Mouse (Mus musculus): Measurements from ENCODE around the gene Btbd9.

Gene Btbd9

DNA sequence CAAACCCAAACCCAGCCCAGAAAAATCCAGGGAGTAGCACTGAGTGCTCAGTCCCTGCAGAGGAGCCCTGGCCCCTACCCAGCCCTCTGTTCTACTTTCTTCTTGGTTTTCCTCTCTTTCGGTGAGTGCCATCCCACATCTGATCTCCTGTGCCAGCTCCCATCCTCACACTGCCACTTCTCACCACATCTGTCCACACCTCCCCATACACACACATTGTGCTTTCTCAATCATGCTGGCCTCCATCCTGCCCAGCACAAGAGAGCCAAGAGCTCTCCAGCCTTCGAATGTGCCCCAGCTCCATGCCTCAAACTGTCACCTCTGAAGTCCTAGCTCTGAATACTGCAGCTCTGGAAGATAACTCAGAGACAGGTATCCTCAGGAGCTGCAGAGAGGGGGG lies 271.5 kb downstream of the Btbd9 start:
- POLR2A ChIA-PET: interaction anchor here in 1 of 4 experiments (0.6 kb wide), 1 partner anchor 1296 kb away, joined by 4 read pairs; no protein-coding TSS in a partner anchor
- CTCF ChIA-PET: interaction anchor here in 1 of 4 experiments (0.6 to 0.7 kb wide), 3 partner anchors 109 to 1167 kb away, joined by 5 to 8 read pairs (median 6); no protein-coding TSS in a partner anchor

DNA sequence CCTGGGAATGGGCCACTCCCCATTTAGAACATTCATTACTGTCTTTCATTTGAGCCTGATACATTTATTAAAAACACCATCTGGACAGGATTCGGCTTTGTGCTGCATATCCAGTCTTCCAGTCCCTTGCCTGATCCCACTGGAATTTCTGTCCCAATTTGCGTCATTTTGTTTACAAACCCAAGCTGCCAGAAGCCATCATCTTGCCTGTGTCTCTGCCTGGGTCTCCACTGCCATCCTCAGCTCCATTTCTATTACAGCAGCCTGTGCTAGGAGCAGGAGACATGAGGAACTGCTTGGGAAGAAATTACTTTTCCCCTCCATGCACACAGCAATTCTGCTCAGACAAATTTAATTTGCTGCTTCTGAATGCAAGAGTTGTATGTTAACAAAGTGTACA lies 274.9 kb downstream of the Btbd9 start:
- ChIA-PET CTCF (no interaction called here), POLR2A (no interaction called here)

DNA sequence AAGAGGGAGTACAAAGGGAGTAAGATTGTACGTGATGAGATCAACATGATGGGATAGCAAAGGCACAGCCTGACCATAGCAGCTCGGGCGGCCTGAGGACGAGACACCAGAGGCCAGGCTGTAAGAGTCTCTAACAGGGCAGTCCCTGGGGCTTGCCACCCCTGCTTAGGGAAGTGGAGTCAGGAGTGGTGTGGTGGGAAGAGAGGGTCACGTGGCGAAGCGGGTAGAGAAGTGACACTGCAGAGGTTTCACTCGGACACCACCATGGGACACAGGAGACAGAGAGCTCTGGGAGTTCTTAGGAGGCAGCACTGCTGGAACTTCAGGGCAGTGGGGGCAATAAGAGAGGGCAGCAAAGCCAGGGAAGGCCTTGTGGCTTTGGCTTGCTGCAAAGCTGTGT lies 278.9 kb downstream of the Btbd9 start:
- CTCF ChIA-PET: interaction anchor here in 1 of 4 experiments (0.5 kb wide), 1 partner anchor 573 kb away, joined by 8 read pairs; no protein-coding TSS in a partner anchor

DNA sequence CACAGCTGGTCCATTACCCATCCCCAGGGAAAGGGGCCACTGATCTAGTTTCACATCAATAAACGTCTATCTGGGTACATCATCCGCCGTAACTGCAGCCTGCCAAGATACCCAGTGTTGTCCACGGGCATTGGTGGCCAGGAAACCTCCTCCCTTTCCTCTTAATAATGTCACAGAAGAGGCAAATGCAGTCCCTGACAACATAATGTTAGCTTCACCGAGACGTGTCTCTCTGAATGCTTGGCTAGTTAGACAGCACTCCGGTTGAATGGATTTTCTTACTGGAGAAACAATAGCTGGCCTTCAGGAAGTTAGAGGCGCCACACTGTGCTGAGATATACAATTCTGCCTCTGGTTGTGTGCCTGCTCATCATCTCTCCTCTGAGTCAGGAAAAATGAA lies 280.2 kb downstream of the Btbd9 start:
- ChIA-PET POLR2A (interaction anchor here in 1 of 4 experiments (1.4 to 1.7 kb wide), 3 partner anchors 9 to 80 kb away, joined by 3 to 6 read pairs (median 6); no protein-coding TSS in a partner anchor), CTCF (interaction anchor here in 1 of 4 experiments (0.6 kb wide), 1 partner anchor 188 kb away, joined by 5 read pairs; no protein-coding TSS in a partner anchor)

More for the DNA sequence above, 278.9 kb downstream of the Btbd9 start:
- POLR2A ChIA-PET: interaction anchor here in 2 of 4 experiments (0.5 to 0.8 kb wide), 2 partner anchors 36 to 186 kb away, joined by 3 read pairs; no protein-coding TSS in a partner anchor

DNA sequence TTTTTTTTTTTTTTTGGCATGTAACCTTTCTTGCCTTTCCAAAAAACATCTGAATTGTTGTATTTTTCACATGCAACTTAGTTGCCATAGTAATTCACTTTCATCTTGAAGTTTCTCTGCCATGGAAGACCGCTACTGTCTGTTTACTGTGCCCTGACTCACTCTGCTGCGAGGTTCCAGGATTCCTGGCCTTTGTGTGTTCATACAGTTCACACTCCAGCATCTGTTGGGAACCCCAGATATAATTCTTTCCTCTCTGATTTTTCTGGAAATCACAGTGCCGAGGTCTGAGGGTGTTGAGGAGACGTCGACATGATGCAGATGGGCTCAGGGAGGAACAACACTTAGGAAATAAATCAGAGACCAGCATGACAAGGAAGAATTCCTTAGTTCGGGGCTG lies 283.6 kb downstream of the Btbd9 start:
- POLR2A ChIA-PET: interaction anchor here in 1 of 4 experiments (0.7 kb wide), 2 partner anchors 11 to 587 kb away, joined by 3 to 5 read pairs; no protein-coding TSS in a partner anchor
- CTCF ChIA-PET: no interaction called here

DNA sequence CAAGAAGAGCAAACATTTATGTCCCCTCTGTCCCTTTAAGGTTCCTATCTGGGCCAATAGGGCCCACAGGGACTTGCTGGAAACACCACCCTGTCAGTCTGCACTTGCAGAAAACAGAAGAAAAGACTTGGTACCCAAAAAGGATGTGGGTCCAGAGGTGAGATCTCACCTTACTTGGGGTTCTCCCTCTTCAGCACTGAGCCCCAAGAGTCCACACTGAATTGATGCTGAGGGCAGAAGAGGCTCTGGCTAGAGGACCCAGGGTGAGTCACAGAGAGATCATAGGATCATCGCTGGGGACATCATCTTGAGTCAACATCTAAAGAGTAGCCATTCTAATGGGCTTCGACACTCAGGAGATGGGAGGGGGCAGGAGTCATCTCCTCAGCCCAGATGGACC lies 290.6 kb downstream of the Btbd9 start:
- CTCF ChIA-PET: interaction anchor here in 2 of 4 experiments (0.6 to 0.8 kb wide), 3 partner anchors 48 to 732 kb away, joined by 4 to 8 read pairs (median 4); no protein-coding TSS in a partner anchor
- POLR2A ChIA-PET: interaction anchor here in 2 of 4 experiments (0.6 to 1.7 kb wide), 3 partner anchors 11 to 974 kb away, joined by 3 to 7 read pairs (median 6); no protein-coding TSS in a partner anchor

DNA sequence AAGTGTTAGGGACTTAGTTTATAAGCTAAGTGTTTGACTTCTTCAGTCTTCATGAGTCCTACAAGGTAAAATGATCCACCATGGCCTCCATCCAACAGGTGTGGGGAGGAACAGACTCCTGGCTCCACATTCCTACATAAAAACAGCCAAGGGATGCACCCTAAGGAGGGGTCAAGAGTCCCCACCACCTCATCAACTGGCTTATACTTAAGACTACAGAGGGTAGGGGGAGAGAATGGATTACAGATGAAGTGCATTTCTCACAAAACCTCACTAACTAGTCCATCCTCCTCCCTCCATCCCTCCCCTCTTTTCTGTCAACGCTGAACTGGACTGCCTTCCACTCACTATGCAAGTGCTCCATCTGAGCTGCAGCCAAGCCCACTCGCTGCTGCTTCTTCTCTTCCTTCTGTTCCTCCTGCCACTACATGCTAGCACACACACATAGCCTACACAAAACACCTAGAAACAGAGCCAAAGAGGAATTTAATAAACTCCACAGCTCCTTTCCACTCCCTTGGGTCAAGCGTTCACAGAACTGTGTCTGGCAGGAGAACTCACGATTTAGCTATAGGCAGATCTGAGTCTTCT lies 292.7 kb downstream of the Btbd9 start:
- CTCF ChIA-PET: interaction anchor here in 3 of 4 experiments (0.6 to 0.9 kb wide), 3 partner anchors 299 to 776 kb away, joined by 3 to 9 read pairs (median 4); no protein-coding TSS in a partner anchor
- POLR2A ChIA-PET: interaction anchor here in 2 of 4 experiments (0.8 to 1.6 kb wide), 4 partner anchors 11 to 25 kb away, joined by 3 to 4 read pairs (median 3); no protein-coding TSS in a partner anchor

DNA sequence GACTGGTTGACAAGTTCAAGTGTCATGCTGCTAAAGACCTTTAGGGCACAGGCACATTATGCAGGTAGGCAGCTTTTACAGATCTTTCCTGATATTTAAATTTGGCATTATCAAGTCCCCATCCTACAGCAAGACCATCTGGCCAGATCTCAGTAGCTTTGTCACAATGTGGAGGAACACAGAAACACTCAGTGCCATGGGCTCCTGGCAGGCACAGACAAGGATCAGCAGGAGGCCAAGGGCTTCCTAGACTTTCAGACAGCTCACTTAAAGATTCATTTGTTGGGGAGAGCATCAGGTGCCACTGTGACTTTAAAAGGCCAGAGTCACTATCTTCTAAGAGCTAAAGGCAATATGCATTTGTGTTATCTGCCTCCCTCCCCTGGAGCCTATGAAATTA lies 293.3 kb downstream of the Btbd9 start:
- ChIA-PET CTCF (interaction anchor here in 1 of 4 experiments (0.6 kb wide), 1 partner anchor 361 kb away, joined by 9 read pairs; no protein-coding TSS in a partner anchor), POLR2A (interaction anchor here in 1 of 4 experiments (0.8 to 1.6 kb wide), 3 partner anchors 11 to 25 kb away, joined by 3 to 4 read pairs (median 3); no protein-coding TSS in a partner anchor)

DNA sequence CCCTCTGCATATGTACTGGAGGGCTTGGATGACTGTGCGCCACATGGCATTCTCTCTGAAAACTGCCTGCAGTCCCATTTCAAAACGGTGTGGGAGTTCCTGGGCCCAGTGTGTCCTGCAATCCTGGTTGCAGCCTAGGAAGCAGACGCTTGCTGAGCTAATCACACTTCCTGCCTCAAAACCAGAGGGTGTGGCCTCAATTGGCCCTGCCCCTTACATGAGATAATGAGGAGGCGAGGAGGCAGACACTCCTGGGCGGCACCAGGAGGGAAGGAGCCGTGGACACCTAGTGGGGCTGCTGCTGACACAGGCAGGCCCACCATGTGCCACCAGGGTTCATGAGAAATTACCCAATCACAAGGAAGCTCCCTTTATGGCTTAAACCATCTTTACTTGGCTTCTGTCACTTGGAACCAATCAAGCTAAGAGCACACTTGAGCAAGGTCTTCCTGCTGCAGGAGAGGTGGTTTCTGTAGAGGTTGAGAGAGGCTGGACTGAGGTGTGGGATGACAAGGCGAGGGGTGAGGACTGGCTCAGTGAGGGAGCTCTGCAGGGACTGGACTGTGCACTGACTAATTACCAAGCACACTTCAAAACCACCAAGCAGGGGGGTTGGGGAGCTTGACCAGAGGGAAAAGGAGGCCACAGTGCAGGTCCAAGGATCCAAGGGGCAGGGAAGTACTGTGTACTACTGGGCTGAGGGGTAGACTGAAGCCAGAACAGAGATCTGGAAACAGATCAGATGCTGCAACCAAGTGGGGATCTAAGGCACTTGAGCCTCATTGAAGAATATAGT lies 295.8 kb downstream of the Btbd9 start:
- CTCF ChIA-PET: interaction anchor here in 1 of 4 experiments (0.8 to 1.2 kb wide), 2 partner anchors 341 to 349 kb away, joined by 3 read pairs; no protein-coding TSS in a partner anchor
- POLR2A ChIA-PET: interaction anchor here (0.6 to 1.2 kb wide), 13 partner anchors 9 to 298 kb away, joined by 3 to 6 read pairs (median 3); no protein-coding TSS in a partner anchor

DNA sequence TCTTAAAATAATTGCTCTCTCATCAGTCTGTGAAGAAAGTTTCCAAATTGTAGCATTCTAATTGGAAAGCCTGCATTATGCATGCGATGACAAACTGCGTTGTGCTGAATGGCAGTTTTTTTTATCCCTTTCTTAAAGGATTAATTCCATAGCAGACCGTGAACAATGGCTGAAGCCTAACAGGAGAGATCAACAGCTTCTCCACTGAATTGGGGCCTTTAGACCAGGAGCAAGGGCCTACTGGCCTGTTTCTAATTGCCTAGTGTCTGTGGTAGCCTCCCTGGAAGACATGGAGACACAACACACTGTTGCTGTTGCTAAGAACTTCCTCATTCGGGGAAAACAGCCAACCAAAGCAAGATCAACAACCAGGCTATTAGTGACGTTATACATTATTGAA lies 296.6 kb downstream of the Btbd9 start:
- ChIA-PET CTCF (interaction anchor here in 1 of 4 experiments (0.8 to 1.2 kb wide), 2 partner anchors 342 to 348 kb away, joined by 3 read pairs; no protein-coding TSS in a partner anchor), POLR2A (interaction anchor here (0.6 to 1.2 kb wide), 6 partner anchors 9 to 26 kb away, joined by 3 to 6 read pairs (median 4); no protein-coding TSS in a partner anchor)

DNA sequence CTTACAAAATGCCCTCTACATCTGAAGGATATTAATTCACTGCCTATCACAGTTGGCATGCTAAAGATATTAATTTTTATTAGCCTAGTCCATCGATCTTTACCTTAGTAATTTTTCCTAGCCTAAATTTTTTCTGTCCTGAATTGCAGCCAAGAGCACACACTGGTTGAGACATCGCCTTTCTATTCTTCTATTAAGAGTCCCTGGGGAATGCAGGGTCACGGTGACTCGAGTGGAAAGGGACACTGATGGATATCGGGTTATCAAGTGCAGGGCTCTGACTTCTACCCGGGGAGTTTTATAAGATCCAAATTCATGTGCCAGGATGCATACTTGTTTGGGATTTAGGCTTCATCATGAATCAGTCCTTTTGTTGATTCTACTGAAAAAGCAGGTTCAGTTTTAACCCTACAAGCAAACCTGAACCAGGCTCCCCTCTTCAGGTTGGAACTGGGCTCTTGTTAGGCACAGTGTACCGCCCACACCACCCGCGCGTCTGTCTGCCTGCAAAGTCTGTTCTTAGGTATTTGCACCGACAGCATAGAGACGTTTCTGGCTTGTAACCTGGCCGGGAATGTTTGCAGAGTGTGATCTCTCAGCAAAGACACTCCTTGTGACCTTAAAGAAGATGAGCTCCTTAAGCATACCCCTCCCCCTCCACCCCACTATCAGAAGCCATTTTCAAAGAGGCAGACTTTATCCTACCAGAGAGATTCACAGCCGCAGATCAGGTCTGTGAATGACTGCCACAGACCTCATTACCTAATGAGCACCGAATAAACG lies 297.5 kb downstream of the Btbd9 start:
- ChIA-PET CTCF (no interaction called here), POLR2A (interaction anchor here in 1 of 4 experiments (0.8 kb wide), 1 partner anchor 82 kb away, joined by 4 read pairs; no protein-coding TSS in a partner anchor)

DNA sequence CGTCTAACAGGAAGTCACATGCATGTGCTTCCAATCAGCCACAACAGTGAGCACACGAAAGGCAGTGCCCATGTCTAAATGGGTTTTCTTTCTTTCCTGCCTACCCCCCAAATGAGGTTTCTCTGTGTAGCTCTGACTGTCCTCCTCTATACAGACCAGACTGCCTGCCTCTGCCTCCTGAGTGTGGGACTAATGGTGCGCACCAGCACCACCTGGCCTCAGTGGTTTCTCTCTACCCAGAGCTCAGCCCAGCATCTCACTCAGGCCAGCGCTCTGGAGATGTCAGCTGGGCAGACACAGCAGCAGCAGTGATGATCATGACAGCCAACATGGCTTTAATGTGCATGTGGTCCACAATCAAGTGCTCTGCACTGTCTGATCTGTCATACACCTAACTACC lies 299.8 kb downstream of the Btbd9 start:
- POLR2A ChIA-PET: interaction anchor here in 2 of 4 experiments (0.7 to 1.0 kb wide), 3 partner anchors 12 to 55 kb away, joined by 3 read pairs; no protein-coding TSS in a partner anchor
- CTCF ChIA-PET: no interaction called here

DNA sequence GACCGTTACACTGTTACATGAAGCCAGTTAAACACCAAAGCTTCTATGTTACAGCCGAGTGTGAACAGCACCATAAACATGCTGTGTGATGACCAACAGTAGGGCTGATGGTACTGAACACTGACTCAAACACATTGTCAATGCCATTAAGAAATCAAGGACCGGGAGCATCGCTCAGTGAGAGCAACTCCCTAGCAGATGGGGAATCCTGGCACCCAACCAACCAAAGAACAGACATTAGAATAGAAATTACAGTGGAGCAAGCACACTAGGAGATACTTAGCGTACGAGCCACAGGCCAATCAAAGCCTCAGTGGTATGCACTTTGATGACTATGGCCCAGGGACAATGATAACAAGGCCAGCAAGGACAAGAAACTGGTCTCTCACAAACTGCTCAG lies 303.5 kb downstream of the Btbd9 start:
- CTCF ChIA-PET: no interaction called here
- POLR2A ChIA-PET: interaction anchor here in 2 of 4 experiments (1.0 to 1.6 kb wide), 3 partner anchors 11 to 17 kb away, joined by 3 to 4 read pairs (median 3); no protein-coding TSS in a partner anchor

DNA sequence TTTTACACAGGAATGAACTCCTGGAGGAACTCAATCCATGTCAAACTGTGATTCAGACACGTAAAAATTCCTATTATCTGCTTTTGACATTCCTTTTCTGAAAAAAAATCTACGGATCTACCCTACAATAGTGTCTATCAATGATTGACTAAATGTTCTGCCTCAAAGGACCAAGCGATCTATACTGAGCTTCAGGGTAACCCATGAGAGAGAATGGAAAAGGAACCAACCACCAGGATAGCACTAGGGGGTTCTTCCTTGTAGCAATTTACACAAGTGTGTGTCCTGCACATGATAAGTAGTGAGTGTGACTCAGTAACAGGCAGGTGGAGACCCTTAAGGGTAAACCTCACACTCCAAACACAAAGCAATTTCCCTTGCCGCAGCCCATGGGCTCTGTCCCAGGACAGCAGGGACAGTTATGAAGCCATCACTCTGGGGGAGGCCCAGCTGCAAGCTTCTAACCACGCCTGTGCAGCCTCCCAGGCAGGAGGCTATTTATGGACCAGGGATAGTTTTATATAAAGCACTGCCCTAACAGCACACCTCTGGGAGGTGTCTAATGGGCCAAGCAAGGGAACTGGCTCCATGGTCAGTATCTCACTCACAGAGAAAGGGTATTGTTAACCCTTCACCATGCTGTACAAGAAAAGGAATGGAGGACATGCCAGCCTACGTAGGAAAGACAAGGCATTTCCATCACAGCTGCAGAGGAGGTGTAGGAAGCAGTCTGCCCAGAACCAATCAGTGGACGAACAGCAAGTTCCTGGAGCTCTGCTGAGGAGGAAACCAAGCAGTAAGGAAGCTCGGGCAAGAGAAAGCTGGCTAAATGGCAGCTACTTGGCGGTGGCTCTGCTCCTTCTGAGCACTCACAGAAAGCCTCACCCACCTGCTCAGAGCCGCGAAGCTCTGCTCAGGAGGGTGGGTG lies 306.9 kb downstream of the Btbd9 start:
- CTCF ChIA-PET: interaction anchor here in 1 of 4 experiments (0.5 kb wide), 2 partner anchors 412 to 882 kb away, joined by 3 to 14 read pairs; no protein-coding TSS in a partner anchor
- POLR2A ChIA-PET: interaction anchor here in 2 of 4 experiments (0.6 to 0.8 kb wide), 2 partner anchors 48 to 399 kb away, joined by 4 to 6 read pairs; no protein-coding TSS in a partner anchor

DNA sequence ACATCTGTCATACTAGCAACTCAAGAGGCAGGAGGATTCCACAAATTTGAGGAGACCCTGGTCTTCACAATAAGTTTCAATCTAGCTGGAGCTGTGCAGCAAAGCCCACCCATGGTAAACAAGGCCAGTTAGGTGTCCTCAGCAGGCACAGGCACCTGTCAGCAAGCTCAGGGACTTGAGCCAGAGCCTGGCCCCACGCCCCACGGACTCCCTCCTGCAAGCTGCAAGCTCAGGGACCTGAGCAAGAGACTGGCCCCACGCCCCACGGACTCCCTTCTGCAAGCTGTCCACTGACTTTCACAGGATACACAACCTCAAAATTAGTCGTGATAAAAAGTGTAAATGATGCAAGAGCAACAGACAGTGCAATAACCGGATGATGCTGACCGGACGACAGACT lies 307.8 kb downstream of the Btbd9 start:
- ChIA-PET CTCF (interaction anchor here in 1 of 4 experiments (0.5 kb wide), 1 partner anchor 48 kb away, joined by 3 read pairs; no protein-coding TSS in a partner anchor), POLR2A (no interaction called here)

DNA sequence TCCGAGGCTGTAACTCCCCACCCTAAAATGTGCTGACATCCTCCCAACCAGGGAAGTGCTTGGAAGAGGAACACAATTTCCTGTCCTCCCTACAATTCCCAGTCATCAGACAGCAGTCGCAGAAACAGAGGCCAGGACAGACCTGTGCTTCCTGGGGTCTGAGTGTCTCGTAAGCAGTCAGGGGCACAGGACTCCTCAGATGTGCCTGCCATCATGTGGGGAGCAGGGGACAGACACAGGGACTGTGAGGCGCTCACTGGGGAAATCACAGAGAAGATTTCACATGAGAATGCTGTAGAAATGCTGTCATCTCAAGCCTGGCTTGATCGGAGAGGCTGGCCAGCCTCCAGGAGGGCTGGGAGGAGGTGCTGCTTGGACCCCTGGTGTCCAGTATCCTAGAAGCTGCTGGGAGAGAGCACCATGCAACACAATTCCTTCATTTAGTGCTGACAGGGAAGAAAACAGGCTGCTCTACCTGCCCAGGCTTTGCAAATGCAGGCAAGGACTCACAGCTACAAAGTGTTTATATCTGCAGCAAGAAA lies 308.8 kb downstream of the Btbd9 start:
- ChIA-PET POLR2A (no interaction called here), CTCF (no interaction called here)

DNA sequence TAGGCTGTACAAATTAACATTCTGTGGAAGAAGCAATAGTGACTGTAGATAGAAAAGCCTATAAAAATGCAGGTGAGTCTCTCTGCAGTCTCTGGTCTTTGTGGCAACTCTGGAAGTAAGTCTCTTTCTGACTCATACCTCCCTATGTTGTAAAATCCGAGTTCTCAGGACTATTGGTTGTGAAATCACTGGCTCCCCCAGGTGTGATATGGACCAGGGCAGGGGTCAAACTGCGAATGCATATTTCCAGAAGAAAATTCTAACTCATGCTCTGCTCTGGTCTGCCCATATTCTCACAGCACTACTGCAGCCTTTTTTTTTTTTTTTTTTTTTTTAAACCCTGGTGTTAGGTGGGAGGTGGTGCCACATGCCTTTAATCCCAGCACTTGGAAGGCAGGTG lies 312.8 kb downstream of the Btbd9 start:
- CTCF ChIA-PET: no interaction called here

More for the DNA sequence above, 312.8 kb downstream of the Btbd9 start:
- POLR2A ChIA-PET: no interaction called here

Data from embryonic stem cell, embryonic (primary cell).